Mouse (Mus musculus) heart, postnatal 0 days (tissue): ENCODE measurements around the gene Zcchc14.

ENCODE experiments used
- CTCF ChIP-seq: IDR thresholded peaks from 2 replicates; pipeline ENCODE4 v1.5.1; 2016; ENCODE audit warnings: antibody characterized with exemption, control low read depth, low read depth
- EP300 ChIP-seq: IDR thresholded peaks from 2 replicates; pipeline ENCODE4 v1.6.1; 2016; ENCODE audit warnings: antibody characterized with exemption, low read depth

- no peak for TF ChIP-seq CTCF
- TF ChIP-seq EP300: no peak
Observed at GRCm38 (mm10) chr8:121570801-121571200, 81.9 kb downstream of the Zcchc14 start.
